Mouse (Mus musculus) kidney, embryonic 16.5 days (tissue): ENCODE data around the gene Spert. TPM values are rescaled to one million over a fixed set of nuclear protein-coding genes. Genes with fewer than 3 reads are reported as not detected.
A peak's percentile ranks its signal among the peaks of the same experiment; 100 is the strongest.

Experiments
- ATAC-seq: fragments of 200-750 bp; cut with Nextera tagmentation; 2 replicates; pipeline ENCODE4 v1.8.0; 2017; ENCODE audit warnings: moderate TSS enrichment; ENCODE audit not compliant: low FRiP score, low TSS enrichment
- H3K27ac ChIP-seq: fragments of 300-500 bp; sonication (generic); 2 replicates; pipeline ENCODE4 v1.5.1; 2014; ENCODE audit warnings: low read length
- H3K27me3 ChIP-seq: fragments of 300-500 bp; sonication (generic); 2 replicates; pipeline ENCODE4 v1.6.1; 2014; ENCODE audit warnings: low read length, control low read depth, mixed read lengths; ENCODE audit not compliant: insufficient read depth
- H3K36me3 ChIP-seq: fragments of 300-500 bp; sonication (generic); 2 replicates; pipeline ENCODE4 v1.6.1; 2014; ENCODE audit warnings: low read length, control low read depth, mixed read lengths; ENCODE audit not compliant: insufficient read depth
- H3K4me1 ChIP-seq: fragments of 300-500 bp; sonication (generic); 2 replicates; pipeline ENCODE4 v1.6.1; 2014; ENCODE audit warnings: low read length, control low read depth, mixed read lengths; ENCODE audit not compliant: insufficient read depth
- H3K4me2 ChIP-seq: fragments of 300-500 bp; sonication (generic); replicated peaks from 2 replicates; pipeline ENCODE4 v1.6.1; 2014; ENCODE audit warnings: low read depth, low read length
- H3K4me3 ChIP-seq: fragments of 300-500 bp; sonication (generic); 2 replicates; pipeline ENCODE4 v1.5.1; 2014; ENCODE audit warnings: mild to moderate bottlenecking, low read length
- H3K9ac ChIP-seq: fragments of 300-500 bp; sonication (generic); replicated peaks from 2 replicates; pipeline ENCODE4 v1.6.1; 2014; ENCODE audit warnings: low read length
- H3K9me3 ChIP-seq: fragments of 300-500 bp; sonication (generic); 2 replicates; pipeline ENCODE4 v1.6.1; 2016; ENCODE audit warnings: low read length, control low read depth
- WGBS: fragments of 180-500 bp; shearing (Covaris S2); extraction: QIAGEN DNeasy Blood & Tissue Kit; methylation state at CpG from one replicate; pipeline ENCODE4 v1.1.7; 2014; 5-methylcytosine and 5-hydroxymethylcytosine counted together
- polyA plus RNA-seq: library from polyadenylated mRNA; unstranded; fragments of >200 nt; fragmentation: Nextera tagmentation; extraction: Ambion mirVana; gene quantifications from 2 replicates; pipeline ENCODE4 v1.2.1, GENCODE M21; 2015

Spert gene
- not detected in 2 replicates for polyA plus RNA-seq

- no peaks in the 10 kb centered on the region for H3K4me1 ChIP-seq
- H3K9ac ChIP-seq = no peak within 1 kb of the TSS
- no peak within 1 kb of the TSS for H3K4me3 ChIP-seq
- no peaks in the 10 kb centered on the region for H3K9me3 ChIP-seq
- H3K27ac ChIP-seq = no peak within 1 kb of the TSS
- H3K4me2 ChIP-seq = no peak within 1 kb of the TSS
- no peaks in the 10 kb centered on the region for H3K36me3 ChIP-seq
- 36% methylated on average over 3 of the region's 3 CpGs for WGBS
- ATAC-seq = no peak
- no peaks in the 10 kb centered on the region for H3K27me3 ChIP-seq
Measured at GRCm38 (mm10) chr14:75592978-75593377, at the start of gene Spert. Gene Spert (minus strand): TSS chr14:75593116.

GRCm38 (mm10) chr14:75642080-75642479 lies 49.2 kb upstream of the Spert start, which contains the start of gene Erich6b:
Gene Erich6b (plus strand): TSS chr14:75642259.
- no peak within 1 kb of the TSS for H3K4me2 ChIP-seq
- 0 out of 2 replicates have a peak, but pooled peaks cover 3% of the 10 kb centered on the region for H3K9me3 ChIP-seq
- H3K9ac ChIP-seq = no peak within 1 kb of the TSS
- no peak within 1 kb of the TSS for H3K27ac ChIP-seq
- ATAC-seq = no peak
- no peaks in the 10 kb centered on the region for H3K27me3 ChIP-seq
- H3K36me3 ChIP-seq = no peaks in the 10 kb centered on the region
- no peak within 1 kb of the TSS for H3K4me3 ChIP-seq
- peaks cover 11% of the 10 kb centered on the region for H3K4me1 ChIP-seq
- WGBS = 81% methylated on average over 8 of the region's 8 CpGs

GRCm38 (mm10) chr14:75641369-75641768 lies 48.5 kb upstream of the Spert start:
- H3K4me2 ChIP-seq = no peak overlapping the region
- no peak overlapping the region for H3K4me3 ChIP-seq
- H3K9me3 ChIP-seq = 0 out of 2 replicates have a peak, but pooled peaks cover 3% of the 10 kb centered on the region
- no peak overlapping the region for H3K27ac ChIP-seq
- H3K27me3 ChIP-seq = no peaks in the 10 kb centered on the region
- no peaks in the 10 kb centered on the region for H3K36me3 ChIP-seq
- ATAC-seq = peak; percentile 55; the same call in 1 of the 2 replicates
- WGBS = 80% methylated on average over 6 of the region's 6 CpGs
- H3K9ac ChIP-seq = no peak overlapping the region
- H3K4me1 ChIP-seq = peaks cover 7% of the 10 kb centered on the region

GRCm38 (mm10) chr14:75640846-75641245 lies 47.9 kb upstream of the Spert start:
- no peaks in the 10 kb centered on the region for H3K27me3 ChIP-seq
- ATAC-seq = no peak
- WGBS = 91% methylated on average over 2 of the region's 2 CpGs

GRCm38 (mm10) chr14:75637641-75638040 lies 44.7 kb upstream of the Spert start:
- Histone ChIP-seq H3K9ac (no peak overlapping the region), H3K4me3 (no peak overlapping the region), H3K36me3 (no peaks in the 10 kb centered on the region), H3K4me1 (peaks cover 8% of the 10 kb centered on the region; the same call in 1 of the 2 replicates), H3K27me3 (no peaks in the 10 kb centered on the region), H3K27ac (no peak overlapping the region), H3K4me2 (no peak overlapping the region), H3K9me3 (no peaks in the 10 kb centered on the region)
- no peak for ATAC-seq
- 80% methylated on average over 4 of the region's 4 CpGs for WGBS

More at GRCm38 (mm10) chr14:75640846-75641245, 47.9 kb upstream of the Spert start:
- Histone ChIP-seq H3K9ac (no peak overlapping the region), H3K4me1 (peaks cover 8% of the 10 kb centered on the region; the same call in 1 of the 2 replicates), H3K9me3 (0 out of 2 replicates have a peak, but pooled peaks cover 3% of the 10 kb centered on the region), H3K4me3 (no peak overlapping the region), H3K4me2 (no peak overlapping the region), H3K36me3 (no peaks in the 10 kb centered on the region), H3K27ac (no peak overlapping the region)

GRCm38 (mm10) chr14:75636107-75636506 lies 43.2 kb upstream of the Spert start:
- 45% methylated on average over 7 of the region's 7 CpGs for WGBS

GRCm38 (mm10) chr14:75635350-75635749 lies 42.4 kb upstream of the Spert start:
- Histone ChIP-seq H3K9me3 (no peaks in the 10 kb centered on the region), H3K4me2 (no peak overlapping the region), H3K27ac (no peak overlapping the region), H3K27me3 (no peaks in the 10 kb centered on the region), H3K4me3 (no peak overlapping the region), H3K9ac (no peak overlapping the region), H3K36me3 (no peaks in the 10 kb centered on the region), H3K4me1 (peaks cover 8% of the 10 kb centered on the region; the same call in 1 of the 2 replicates)
- WGBS = 52% methylated on average over 12 of the region's 12 CpGs
- ATAC-seq = peak; percentile 54; the same call in 1 of the 2 replicates

More at GRCm38 (mm10) chr14:75636107-75636506, 43.2 kb upstream of the Spert start:
- no peak overlapping the region for H3K27ac ChIP-seq
- H3K27me3 ChIP-seq = no peaks in the 10 kb centered on the region
- no peak overlapping the region for H3K4me3 ChIP-seq
- peaks cover 8% of the 10 kb centered on the region; the same call in 1 of the 2 replicates for H3K4me1 ChIP-seq
- H3K9me3 ChIP-seq = no peaks in the 10 kb centered on the region
- no peaks in the 10 kb centered on the region for H3K36me3 ChIP-seq
- H3K4me2 ChIP-seq = no peak overlapping the region
- no peak overlapping the region for H3K9ac ChIP-seq
- peak; percentile 31; the same call in 1 of the 2 replicates for ATAC-seq

GRCm38 (mm10) chr14:75628870-75629269 lies 36.0 kb upstream of the Spert start:
- H3K27ac ChIP-seq = no peak overlapping the region
- whole genome bisulfite sequencing = 93% methylated on average over 8 of the region's 8 CpGs

GRCm38 (mm10) chr14:75622984-75623383 lies 30.1 kb upstream of the Spert start:
- H3K4me3 ChIP-seq = no peak overlapping the region
- H3K27ac ChIP-seq = no peak overlapping the region
- no peaks in the 10 kb centered on the region for H3K36me3 ChIP-seq
- no peak for ATAC-seq
- no peak overlapping the region for H3K9ac ChIP-seq
- H3K27me3 ChIP-seq = no peaks in the 10 kb centered on the region
- no peak overlapping the region for H3K4me2 ChIP-seq
- WGBS = 67% methylated on average over 7 of the region's 7 CpGs
- H3K9me3 ChIP-seq = no peaks in the 10 kb centered on the region
- no peaks in the 10 kb centered on the region for H3K4me1 ChIP-seq

More at GRCm38 (mm10) chr14:75628870-75629269, 36.0 kb upstream of the Spert start:
- no peak overlapping the region for H3K4me3 ChIP-seq
- H3K36me3 ChIP-seq = no peaks in the 10 kb centered on the region
- H3K4me1 ChIP-seq = no peaks in the 10 kb centered on the region
- no peaks in the 10 kb centered on the region for H3K9me3 ChIP-seq
- H3K4me2 ChIP-seq = no peak overlapping the region
- no peak for ATAC-seq
- H3K27me3 ChIP-seq = no peaks in the 10 kb centered on the region
- H3K9ac ChIP-seq = no peak overlapping the region

- H3K4me3 ChIP-seq = no peak overlapping the region
- no peak overlapping the region for H3K9ac ChIP-seq
- no peaks in the 10 kb centered on the region for H3K9me3 ChIP-seq
- H3K27me3 ChIP-seq = no peaks in the 10 kb centered on the region
- H3K36me3 ChIP-seq = no peaks in the 10 kb centered on the region
- no peak for ATAC-seq
- no peak overlapping the region for H3K4me2 ChIP-seq
- 87% methylated on average over 6 of the region's 6 CpGs for WGBS
- H3K4me1 ChIP-seq = no peaks in the 10 kb centered on the region
- H3K27ac ChIP-seq = no peak overlapping the region
Measured at GRCm38 (mm10) chr14:75616375-75616774, 23.5 kb upstream of the Spert start.
